12 mouse cellular contexts compared by ENCODE assay signal in genomic region chr2:101592023-101592841, GRCm38 (mm10). TPM values are rescaled to one million over a fixed set of nuclear protein-coding genes. Genes with fewer than 3 reads are reported as not detected.
DNase-seq lines count a peak whose midpoint lies in the region; ATAC-seq and TF ChIP-seq lines count a peak whose summit lies in the region.
"Had no signal": no experiment of that assay in that cellular context is flagged by ENCODE, and none has a peak within 500 bp of the region (broad histone marks: within the 10 kb centered on the region; RNA-seq: fewer than 3 reads in every experiment).

No protein-coding gene starts in this region.

- H3K27ac ChIP-seq in kidney, postnatal 0 days: no peak overlapping the region
- 0 out of 2 replicates have a peak overlapping the region, but pooled peaks have one; percentile 32 for H3K27ac ChIP-seq in embryonic facial prominence, embryonic 10.5 days (replicated peaks)
- peak overlapping the region; percentile 10; the same call in 1 of the 2 replicates for H3K27ac ChIP-seq in hindbrain, embryonic 16.5 days (ENCODE audit: low read depth, low read length)
- H3K27ac ChIP-seq in neural tube, embryonic 13.5 days (replicated peaks): peak overlapping the region; percentile 87

- DNase-seq in kidney, postnatal 0 days (ENCODE audit: low spot score): peak; percentile 27
- no peak for DNase-seq in kidney, postnatal 25 days
- peak; percentile 25 for DNase-seq in embryonic facial prominence, embryonic 10.5 days (ENCODE audit: low spot score)
- DNase-seq in frontal cortex, postnatal 25 days (ENCODE audit: low spot score in 2 of 2): no peak
- no peak for DNase-seq in urinary bladder, adult 2 months (ENCODE audit: low spot score)
- DNase-seq in gastrocnemius, postnatal 10 days: no peak
- DNase-seq: heart, postnatal 10 days had no signal

- 20% methylated on average over 10 of the region's 10 CpGs for WGBS in kidney, postnatal 0 days
- 37% methylated on average over 10 of the region's 10 CpGs for WGBS in embryonic facial prominence, embryonic 10.5 days
- WGBS in hindbrain, embryonic 16.5 days: 22% methylated on average over 10 of the region's 10 CpGs
- WGBS in neural tube, embryonic 13.5 days: 7% methylated on average over 10 of the region's 10 CpGs

- H3K4me2 ChIP-seq in kidney, postnatal 0 days (ENCODE audit: low read length): no peak overlapping the region
- H3K4me2 ChIP-seq in hindbrain, embryonic 16.5 days (ENCODE audit: low read length): no peak overlapping the region
- peak overlapping the region; percentile 24 for H3K4me2 ChIP-seq in neural tube, embryonic 13.5 days

- no peak for ATAC-seq in kidney, postnatal 0 days (replicated peaks; ENCODE audit: low FRiP score, low read depth)
- peak; percentile 63 for ATAC-seq in hindbrain, embryonic 16.5 days
- peak; percentile 90 for ATAC-seq in neural tube, embryonic 13.5 days (ENCODE audit: low read depth)

- no peaks in the 10 kb centered on the region for H3K9me3 ChIP-seq in kidney, postnatal 0 days (replicated peaks; ENCODE audit: low read length)
- H3K9me3 ChIP-seq in embryonic facial prominence, embryonic 10.5 days: no peaks in the 10 kb centered on the region
- no peaks in the 10 kb centered on the region for H3K9me3 ChIP-seq in hindbrain, embryonic 16.5 days (ENCODE audit: control insufficient read depth, low read length)
- H3K9me3 ChIP-seq in neural tube, embryonic 13.5 days: no peaks in the 10 kb centered on the region

- TF ChIP-seq CTCF in kidney, postnatal 0 days (IDR thresholded peaks at IDR 0.05; ENCODE audit: low read depth): no peak

- H3K36me3 ChIP-seq in kidney, postnatal 0 days (ENCODE audit: insufficient read depth, low read length): no peaks in the 10 kb centered on the region
- H3K36me3 ChIP-seq in embryonic facial prominence, embryonic 10.5 days (replicated peaks): no peaks in the 10 kb centered on the region
- no peaks in the 10 kb centered on the region for H3K36me3 ChIP-seq in hindbrain, embryonic 16.5 days (ENCODE audit: control insufficient read depth, insufficient read depth, low read length)
- no peaks in the 10 kb centered on the region for H3K36me3 ChIP-seq in neural tube, embryonic 13.5 days

- no peak overlapping the region for H3K9ac ChIP-seq in kidney, postnatal 0 days (ENCODE audit: low read depth, low read length)
- H3K9ac ChIP-seq in hindbrain, embryonic 16.5 days (ENCODE audit: low read depth, low read length): no peak overlapping the region
- no peak overlapping the region for H3K9ac ChIP-seq in neural tube, embryonic 13.5 days

- no peak overlapping the region for H3K4me3 ChIP-seq in kidney, postnatal 0 days (replicated peaks; ENCODE audit: low read depth, low read length)
- no peak overlapping the region for H3K4me3 ChIP-seq in embryonic facial prominence, embryonic 10.5 days
- H3K4me3 ChIP-seq in hindbrain, embryonic 16.5 days (ENCODE audit: low read length): no peak overlapping the region
- no peak overlapping the region for H3K4me3 ChIP-seq in neural tube, embryonic 13.5 days

- no peaks in the 10 kb centered on the region for H3K27me3 ChIP-seq in kidney, postnatal 0 days (ENCODE audit: insufficient read depth, low read length)
- H3K27me3 ChIP-seq in embryonic facial prominence, embryonic 10.5 days (replicated peaks; ENCODE audit: low read depth, poor library complexity, severe bottlenecking): no peaks in the 10 kb centered on the region
- H3K27me3 ChIP-seq in hindbrain, embryonic 16.5 days (replicated peaks; ENCODE audit: control insufficient read depth, insufficient read depth, low read length): no peaks in the 10 kb centered on the region
- H3K27me3 ChIP-seq in neural tube, embryonic 13.5 days: no peaks in the 10 kb centered on the region

- H3K4me1 ChIP-seq in kidney, postnatal 0 days (replicated peaks; ENCODE audit: insufficient read depth, low read length): no peaks in the 10 kb centered on the region
- H3K4me1 ChIP-seq in embryonic facial prominence, embryonic 10.5 days: peaks cover 25% of the 10 kb centered on the region
- H3K4me1 ChIP-seq in hindbrain, embryonic 16.5 days (ENCODE audit: control insufficient read depth, insufficient read depth, low read depth, low read length): peaks cover 7% of the 10 kb centered on the region
- peaks cover 37% of the 10 kb centered on the region for H3K4me1 ChIP-seq in neural tube, embryonic 13.5 days (replicated peaks)

RNA-seq across cellular contexts. Expression of gene Rag2, which starts 32.3 kb away (rescaled TPM):
- polyA plus RNA-seq in kidney, postnatal 0 days (2015; fragmentation: Nextera tagmentation; extraction: Ambion mirVana): 0.06 TPM in 1 of 2 replicates, not detected in the other
- polyA plus RNA-seq in embryonic facial prominence, embryonic 10.5 days (2016; fragmentation: Nextera tagmentation; extraction: Ambion mirVana): not detected in 2 replicates
- not detected in 2 replicates for polyA plus RNA-seq in hindbrain, embryonic 16.5 days (2015; fragmentation: Nextera tagmentation; extraction: Ambion mirVana)
- polyA plus RNA-seq in neural tube, embryonic 13.5 days (2015; fragmentation: Nextera tagmentation; extraction: Ambion mirVana): 0.07 TPM in 1 of 2 replicates, not detected in the other
- polyA plus RNA-seq in urinary bladder, adult 2 months (2012; rRNA removed): 0.04 and 0.06 TPM in 2 replicates
- under 1 TPM in 1 of 2 experiments, not detected in 1; 0.11 TPM for total RNA-seq in gastrocnemius, postnatal 10 days (2021)
- total RNA-seq: CH12.LX; liver, adult 2 months; monocyte, adult 5-6 weeks had no signal
- polyA plus RNA-seq: liver, adult 2 months had no signal

RNA-seq across cellular contexts. Expression of gene Rag1, which starts 57.1 kb away (rescaled TPM):
- polyA plus RNA-seq in kidney, postnatal 0 days (2015; fragmentation: Nextera tagmentation; extraction: Ambion mirVana): 0.01 and 0.05 TPM in 2 replicates
- polyA plus RNA-seq in embryonic facial prominence, embryonic 10.5 days (2016; fragmentation: Nextera tagmentation; extraction: Ambion mirVana): 0.10 and 0.11 TPM in 2 replicates
- 0.09 and 0.17 TPM in 2 replicates for polyA plus RNA-seq in hindbrain, embryonic 16.5 days (2015; fragmentation: Nextera tagmentation; extraction: Ambion mirVana)
- 0.04 TPM in 2 replicates for polyA plus RNA-seq in neural tube, embryonic 13.5 days (2015; fragmentation: Nextera tagmentation; extraction: Ambion mirVana)
- polyA plus RNA-seq in urinary bladder, adult 2 months (2012; rRNA removed): not detected in 2 replicates
- under 1 TPM; 0.16 to 0.61 TPM for total RNA-seq in gastrocnemius, postnatal 10 days (2021)
- total RNA-seq: CH12.LX; liver, adult 2 months had no signal
- polyA plus RNA-seq: liver, adult 2 months had no signal

RNA-seq across cellular contexts. Expression of gene B230118H07Rik, which starts 57.1 kb away (rescaled TPM):
- 65.8 and 75.1 TPM in 2 replicates for polyA plus RNA-seq in kidney, postnatal 0 days (2015; fragmentation: Nextera tagmentation; extraction: Ambion mirVana)
- 47.2 and 52.1 TPM in 2 replicates for polyA plus RNA-seq in embryonic facial prominence, embryonic 10.5 days (2016; fragmentation: Nextera tagmentation; extraction: Ambion mirVana)
- polyA plus RNA-seq in hindbrain, embryonic 16.5 days (2015; fragmentation: Nextera tagmentation; extraction: Ambion mirVana): 50.0 and 50.5 TPM in 2 replicates
- 60.5 and 66.7 TPM in 2 replicates for polyA plus RNA-seq in neural tube, embryonic 13.5 days (2015; fragmentation: Nextera tagmentation; extraction: Ambion mirVana)
- polyA plus RNA-seq in urinary bladder, adult 2 months (2012; rRNA removed): 44.8 and 54.1 TPM in 2 replicates
- 10 to 100 TPM; 50.4 to 50.8 TPM for total RNA-seq in gastrocnemius, postnatal 10 days (2021)

Comparison
In these comparisons a context has a peak if more than half of its experiments do, and no peak if none do; other contexts are left out.
1. DNase-seq: peak in kidney, postnatal 0 days (single experiment) and embryonic facial prominence, embryonic 10.5 days (single experiment); none in kidney, postnatal 25 days (0 of 2), frontal cortex, postnatal 25 days (0 of 2), urinary bladder, adult 2 months (single experiment) and gastrocnemius, postnatal 10 days (single experiment).